Mouse (Mus musculus): ENCODE results near the gene Tnrc6b. TPM values are rescaled to one million over a fixed set of nuclear protein-coding genes. Genes with fewer than 3 reads are reported as not detected.
"Not testable (repeated sequence)": the region's sequence is repeated elsewhere in the genome, so short reads cannot be mapped to it uniquely, and the experiment has no call there.

Gene Tnrc6b
- polyA plus RNA-seq, 1 experiment from 2014 or later: 41.6 TPM

- peaks cover 34% of the 10 kb centered on the region for H3K36me3 ChIP-seq (ENCODE audit: control insufficient read depth, insufficient read depth)
- no peaks in the 10 kb centered on the region for H3K27me3 ChIP-seq (replicated peaks; ENCODE audit: control insufficient read depth, insufficient read depth, low read length)
- no peak overlapping the region for H3K4me2 ChIP-seq (ENCODE audit: low read length)
- H3K27ac ChIP-seq (ENCODE audit: low read length): no peak overlapping the region
- WGBS: 60% methylated on average over 5 of the region's 5 CpGs
- no peaks in the 10 kb centered on the region for H3K4me1 ChIP-seq (replicated peaks; ENCODE audit: control insufficient read depth, insufficient read depth, low read length)
- H3K9ac ChIP-seq (replicated peaks; ENCODE audit: low read depth, low read length): no peak overlapping the region
- no peaks in the 10 kb centered on the region for H3K9me3 ChIP-seq (ENCODE audit: control insufficient read depth, low read length)
- no peak for ATAC-seq
- no peak overlapping the region for H3K4me3 ChIP-seq (replicated peaks; ENCODE audit: low read length)
Observed at GRCm38 (mm10) chr15:80897911-80898310, 186.8 kb downstream of the Tnrc6b start.

GRCm38 (mm10) chr15:80899806-80900205, 188.7 kb downstream of the Tnrc6b start:
- 70% methylated on average over 2 of the region's 2 CpGs for WGBS
- H3K4me1 ChIP-seq (replicated peaks; ENCODE audit: control insufficient read depth, insufficient read depth, low read length): no peaks in the 10 kb centered on the region
- ATAC-seq: no peak

GRCm38 (mm10) chr15:80901806-80902513, 190.8 kb downstream of the Tnrc6b start:
- H3K4me2 ChIP-seq (ENCODE audit: low read length): no peak overlapping the region
- H3K36me3 ChIP-seq (ENCODE audit: control insufficient read depth, insufficient read depth): peaks cover 35% of the 10 kb centered on the region
- H3K9ac ChIP-seq (replicated peaks; ENCODE audit: low read depth, low read length): no peak overlapping the region
- 90% methylated on average over 6 of the region's 6 CpGs for WGBS
- H3K4me1 ChIP-seq (replicated peaks; ENCODE audit: control insufficient read depth, insufficient read depth, low read length): no peaks in the 10 kb centered on the region
- no peaks in the 10 kb centered on the region for H3K9me3 ChIP-seq (ENCODE audit: control insufficient read depth, low read length)
- H3K4me3 ChIP-seq (replicated peaks; ENCODE audit: low read length): no peak overlapping the region
- H3K27ac ChIP-seq (ENCODE audit: low read length): no peak overlapping the region
- no peak for ATAC-seq
- H3K27me3 ChIP-seq (replicated peaks; ENCODE audit: control insufficient read depth, insufficient read depth, low read length): no peaks in the 10 kb centered on the region

More at GRCm38 (mm10) chr15:80899806-80900205, 188.7 kb downstream of the Tnrc6b start:
- Histone ChIP-seq H3K9ac (replicated peaks; ENCODE audit: low read depth, low read length) (no peak overlapping the region), H3K9me3 (ENCODE audit: control insufficient read depth, low read length) (no peaks in the 10 kb centered on the region), H3K27ac (ENCODE audit: low read length) (no peak overlapping the region), H3K36me3 (ENCODE audit: control insufficient read depth, insufficient read depth) (peaks cover 40% of the 10 kb centered on the region), H3K27me3 (replicated peaks; ENCODE audit: control insufficient read depth, insufficient read depth, low read length) (no peaks in the 10 kb centered on the region), H3K4me2 (ENCODE audit: low read length) (no peak overlapping the region), H3K4me3 (replicated peaks; ENCODE audit: low read length) (no peak overlapping the region)

GRCm38 (mm10) chr15:80904776-80905175, 193.7 kb downstream of the Tnrc6b start:
- H3K4me2 ChIP-seq (ENCODE audit: low read length); H3K27ac ChIP-seq (ENCODE audit: low read length); H3K9ac ChIP-seq (replicated peaks; ENCODE audit: low read depth, low read length); H3K9me3 ChIP-seq (ENCODE audit: control insufficient read depth, low read length); H3K4me3 ChIP-seq (replicated peaks; ENCODE audit: low read length); ATAC-seq; H3K27me3 ChIP-seq (replicated peaks; ENCODE audit: control insufficient read depth, insufficient read depth, low read length); H3K4me1 ChIP-seq (replicated peaks; ENCODE audit: control insufficient read depth, insufficient read depth, low read length): not testable (repeated sequence)
- H3K36me3 ChIP-seq (ENCODE audit: control insufficient read depth, insufficient read depth): peaks cover 32% of the 10 kb centered on the region
- WGBS: 92% methylated on average over 6 of the region's 6 CpGs

GRCm38 (mm10) chr15:80910183-80910582, 199.1 kb downstream of the Tnrc6b start:
- Histone ChIP-seq H3K36me3 (ENCODE audit: control insufficient read depth, insufficient read depth) (peaks cover 34% of the 10 kb centered on the region), H3K4me1 (replicated peaks; ENCODE audit: control insufficient read depth, insufficient read depth, low read length) (no peaks in the 10 kb centered on the region), H3K9ac (replicated peaks; ENCODE audit: low read depth, low read length) (no peak overlapping the region), H3K27me3 (replicated peaks; ENCODE audit: control insufficient read depth, insufficient read depth, low read length) (no peaks in the 10 kb centered on the region), H3K9me3 (ENCODE audit: control insufficient read depth, low read length) (no peaks in the 10 kb centered on the region), H3K4me3 (replicated peaks; ENCODE audit: low read length) (no peak overlapping the region), H3K4me2 (ENCODE audit: low read length) (no peak overlapping the region), H3K27ac (ENCODE audit: low read length) (no peak overlapping the region)
- WGBS: 90% methylated on average over 3 of the region's 3 CpGs
- ATAC-seq: no peak

GRCm38 (mm10) chr15:80910790-80911531, 199.8 kb downstream of the Tnrc6b start:
- Histone ChIP-seq H3K27ac (ENCODE audit: low read length) (no peak overlapping the region), H3K9me3 (ENCODE audit: control insufficient read depth, low read length) (no peaks in the 10 kb centered on the region), H3K36me3 (ENCODE audit: control insufficient read depth, insufficient read depth) (peaks cover 33% of the 10 kb centered on the region), H3K4me1 (replicated peaks; ENCODE audit: control insufficient read depth, insufficient read depth, low read length) (no peaks in the 10 kb centered on the region), H3K9ac (replicated peaks; ENCODE audit: low read depth, low read length) (no peak overlapping the region), H3K4me2 (ENCODE audit: low read length) (no peak overlapping the region), H3K27me3 (replicated peaks; ENCODE audit: control insufficient read depth, insufficient read depth, low read length) (no peaks in the 10 kb centered on the region), H3K4me3 (replicated peaks; ENCODE audit: low read length) (no peak overlapping the region)
- 89% methylated on average over 4 of the region's 4 CpGs for WGBS
- no peak for ATAC-seq

- Histone ChIP-seq H3K9me3 (ENCODE audit: control insufficient read depth, low read length) (no peaks in the 10 kb centered on the region), H3K9ac (replicated peaks; ENCODE audit: low read depth, low read length) (no peak overlapping the region), H3K27ac (ENCODE audit: low read length) (no peak overlapping the region), H3K36me3 (ENCODE audit: control insufficient read depth, insufficient read depth) (peaks cover 32% of the 10 kb centered on the region), H3K27me3 (replicated peaks; ENCODE audit: control insufficient read depth, insufficient read depth, low read length) (no peaks in the 10 kb centered on the region), H3K4me2 (ENCODE audit: low read length) (no peak overlapping the region), H3K4me3 (replicated peaks; ENCODE audit: low read length) (no peak overlapping the region), H3K4me1 (replicated peaks; ENCODE audit: control insufficient read depth, insufficient read depth, low read length) (no peaks in the 10 kb centered on the region)
- no peak for ATAC-seq
- 84% methylated on average over 3 of the region's 3 CpGs for WGBS
Observed at GRCm38 (mm10) chr15:80912175-80912574, 201.1 kb downstream of the Tnrc6b start.

GRCm38 (mm10) chr15:80913803-80914202, 202.7 kb downstream of the Tnrc6b start:
- Histone ChIP-seq H3K4me1 (replicated peaks; ENCODE audit: control insufficient read depth, insufficient read depth, low read length) (no peaks in the 10 kb centered on the region), H3K4me2 (ENCODE audit: low read length) (no peak overlapping the region), H3K9ac (replicated peaks; ENCODE audit: low read depth, low read length) (no peak overlapping the region), H3K4me3 (replicated peaks; ENCODE audit: low read length) (no peak overlapping the region), H3K27me3 (replicated peaks; ENCODE audit: control insufficient read depth, insufficient read depth, low read length) (no peaks in the 10 kb centered on the region), H3K9me3 (ENCODE audit: control insufficient read depth, low read length) (no peaks in the 10 kb centered on the region), H3K36me3 (ENCODE audit: control insufficient read depth, insufficient read depth) (peaks cover 31% of the 10 kb centered on the region), H3K27ac (ENCODE audit: low read length) (no peak overlapping the region)
- 92% methylated on average over 1 of the region's 1 CpGs for WGBS
- ATAC-seq: no peak

GRCm38 (mm10) chr15:80915850-80916249, 204.7 kb downstream of the Tnrc6b start:
- Histone ChIP-seq H3K4me3 (replicated peaks; ENCODE audit: low read length) (no peak overlapping the region), H3K4me1 (replicated peaks; ENCODE audit: control insufficient read depth, insufficient read depth, low read length) (no peaks in the 10 kb centered on the region), H3K9me3 (ENCODE audit: control insufficient read depth, low read length) (no peaks in the 10 kb centered on the region), H3K27ac (ENCODE audit: low read length) (no peak overlapping the region), H3K4me2 (ENCODE audit: low read length) (no peak overlapping the region), H3K9ac (replicated peaks; ENCODE audit: low read depth, low read length) (no peak overlapping the region), H3K27me3 (replicated peaks; ENCODE audit: control insufficient read depth, insufficient read depth, low read length) (no peaks in the 10 kb centered on the region), H3K36me3 (ENCODE audit: control insufficient read depth, insufficient read depth) (peaks cover 38% of the 10 kb centered on the region)
- ATAC-seq: no peak
- 78% methylated on average over 2 of the region's 2 CpGs for WGBS

All from forebrain, embryonic 16.5 days (tissue).